Mouse (Mus musculus) embryonic facial prominence, embryonic 10.5 days (tissue): ENCODE results near the gene Fgfr2. TPM values are rescaled to one million over a fixed set of nuclear protein-coding genes. Genes with fewer than 3 reads are reported as not detected.

Experiments used
- DNase-seq: peaks from one replicate; pipeline ENCODE4 v3.0.0-alpha.2; 2017; ENCODE audit warnings: low spot score
- H3K27ac ChIP-seq: fragments of 300-500 bp; sonication (generic); replicated peaks from 2 replicates; pipeline ENCODE4 v1.5.1; 2016; ENCODE audit warnings: mild to moderate bottlenecking
- H3K27me3 ChIP-seq: fragments of 300-500 bp; sonication (generic); replicated peaks from 2 replicates; pipeline ENCODE4 v1.6.1; 2016; ENCODE audit warnings: low read depth, mild to moderate bottlenecking; ENCODE audit not compliant: poor library complexity, severe bottlenecking
- H3K36me3 ChIP-seq: fragments of 300-500 bp; sonication (generic); replicated peaks from 2 replicates; pipeline ENCODE4 v1.6.1; 2016; ENCODE audit warnings: mild to moderate bottlenecking, moderate library complexity
- H3K4me1 ChIP-seq: fragments of 300-500 bp; sonication (generic); 2 replicates; pipeline ENCODE4 v1.6.1; 2016
- H3K4me3 ChIP-seq: fragments of 300-500 bp; sonication (generic); 2 replicates; pipeline ENCODE4 v1.5.1; 2016; ENCODE audit warnings: mild to moderate bottlenecking, moderate library complexity
- H3K9me3 ChIP-seq: fragments of 300-500 bp; sonication (generic); 2 replicates; pipeline ENCODE4 v1.6.1; 2016; ENCODE audit warnings: mild to moderate bottlenecking
- WGBS: fragments of 180-500 bp; shearing (Covaris S2); methylation state at CpG from one replicate; pipeline ENCODE4 v1.1.7; 2016; 5-methylcytosine and 5-hydroxymethylcytosine counted together
- polyA plus RNA-seq: library from polyadenylated mRNA; unstranded; fragments of >200 nt; fragmentation: Nextera tagmentation; extraction: Ambion mirVana; gene quantifications from 2 replicates; pipeline ENCODE4 v1.2.1, GENCODE M21; 2016

Gene Fgfr2
- polyA plus RNA-seq, 1 experiment from 2014 or later, result 74.3 TPM

- no peak for DNase-seq
- H3K4me3 ChIP-seq, result peak overlapping the region; percentile 85
- peak overlapping the region; percentile 95; the same call in 1 of the 2 replicates for H3K27ac ChIP-seq
- no peaks in the 10 kb centered on the region for H3K36me3 ChIP-seq
- peaks cover 40% of the 10 kb centered on the region for H3K27me3 ChIP-seq
- 53% methylated on average over 4 of the region's 4 CpGs for WGBS
- peaks cover 36% of the 10 kb centered on the region for H3K4me1 ChIP-seq
- H3K9me3 ChIP-seq, result peaks cover 4% of the 10 kb centered on the region; the same call in 1 of the 2 replicates
Measured at GRCm38 (mm10) chr7:132576891-132577290, 546.3 kb downstream of the Fgfr2 start.

DNA sequence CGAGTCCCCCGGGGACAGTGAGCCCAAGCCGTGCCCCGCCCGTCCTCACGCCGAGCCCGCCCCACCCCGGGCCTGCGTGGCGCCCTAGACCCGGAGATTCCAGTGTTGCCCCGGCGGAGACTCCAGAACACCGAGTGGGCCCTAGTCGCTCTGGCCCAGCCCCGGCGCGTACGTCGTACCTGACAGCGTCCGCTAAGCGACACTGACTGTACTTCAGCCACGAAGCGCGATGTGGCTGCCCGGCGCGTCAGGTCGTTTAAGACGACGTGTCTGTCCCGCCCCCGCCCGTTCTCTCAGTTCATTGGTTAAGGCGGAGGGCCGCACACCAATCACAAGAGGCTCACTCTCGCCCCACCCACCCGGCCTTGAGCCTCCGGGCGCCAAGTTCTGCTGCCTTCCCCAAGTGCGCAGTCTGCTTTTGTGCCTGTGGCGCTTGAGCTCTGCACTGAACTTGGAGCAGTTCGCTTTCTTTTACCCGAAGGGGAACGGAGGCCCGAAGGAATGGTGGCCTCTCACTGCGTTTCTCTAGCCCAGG, 547.0 kb downstream of the Fgfr2 start, which contains the start of gene Oat:
Oat (minus strand) TSS at position 283 of the 535 bp plus-strand sequence.
- peak within 1 kb of the TSS; percentile 95 for H3K27ac ChIP-seq
- WGBS, result under 1% methylated on average over 49 of the region's 49 CpGs

DNA sequence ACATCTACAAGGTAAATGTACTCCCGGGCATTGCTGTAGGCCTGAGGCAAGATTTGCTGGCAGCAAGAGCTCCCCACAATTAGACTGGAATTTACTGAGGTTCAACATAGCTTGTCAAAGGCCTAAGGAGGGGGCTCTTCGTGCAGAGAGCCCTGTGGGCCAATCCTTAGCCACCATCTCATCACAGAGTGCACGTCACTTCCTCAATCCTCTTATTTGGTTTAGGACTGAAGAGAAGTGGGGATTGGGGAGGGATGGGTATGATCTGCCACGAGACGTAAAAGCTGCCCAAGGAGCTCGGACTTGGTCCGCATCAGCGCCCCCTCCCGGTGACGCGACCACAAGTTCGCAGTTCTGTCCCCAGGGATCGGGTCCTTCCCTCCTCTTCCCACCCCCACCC, 547.5 kb downstream of the Fgfr2 start:
- Histone ChIP-seq H3K27me3 (peaks cover 35% of the 10 kb centered on the region), H3K4me1 (peaks cover 40% of the 10 kb centered on the region), H3K36me3 (no peaks in the 10 kb centered on the region), H3K27ac (peak overlapping the region; percentile 95), H3K4me3 (peak overlapping the region; percentile 85), H3K9me3 (peaks cover 4% of the 10 kb centered on the region; the same call in 1 of the 2 replicates)
- DNase-seq, result peak; percentile 90
- WGBS, result under 1% methylated on average over 13 of the region's 13 CpGs

More for the DNA sequence above, 547.0 kb downstream of the Fgfr2 start, which contains the start of gene Oat:
- H3K36me3 ChIP-seq, result no peaks in the 10 kb centered on the region
- DNase-seq, result peak; percentile 97
- peaks cover 4% of the 10 kb centered on the region; the same call in 1 of the 2 replicates for H3K9me3 ChIP-seq
- H3K4me3 ChIP-seq, result peak within 1 kb of the TSS; percentile 85
- H3K27me3 ChIP-seq, result peaks cover 40% of the 10 kb centered on the region
- peaks cover 40% of the 10 kb centered on the region for H3K4me1 ChIP-seq

DNA sequence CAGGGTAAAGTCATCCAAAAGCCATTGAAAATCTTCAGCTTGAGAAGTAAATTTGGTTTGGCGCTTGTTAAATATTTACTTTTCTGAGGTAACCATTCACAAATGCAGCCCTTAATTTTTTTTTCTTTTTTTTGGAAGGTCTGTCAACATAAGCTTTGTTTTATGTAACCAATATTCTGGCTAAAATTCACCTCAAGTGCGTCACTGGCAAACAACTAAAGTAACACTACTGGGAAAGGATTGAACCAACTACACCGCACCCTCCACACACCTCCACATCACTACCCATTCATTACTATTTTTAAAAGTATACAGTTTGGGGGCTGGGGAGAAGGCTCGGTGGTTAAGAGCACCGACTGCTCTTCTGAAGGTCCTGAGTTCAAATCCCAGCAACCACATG, 548.5 kb downstream of the Fgfr2 start:
- Histone ChIP-seq H3K9me3 (peaks cover 4% of the 10 kb centered on the region; the same call in 1 of the 2 replicates), H3K36me3 (peaks cover 6% of the 10 kb centered on the region), H3K27ac (no peak overlapping the region), H3K4me3 (no peak overlapping the region), H3K27me3 (peaks cover 26% of the 10 kb centered on the region), H3K4me1 (peaks cover 40% of the 10 kb centered on the region)
- 91% methylated on average over 5 of the region's 5 CpGs for WGBS
- no peak for DNase-seq

DNA sequence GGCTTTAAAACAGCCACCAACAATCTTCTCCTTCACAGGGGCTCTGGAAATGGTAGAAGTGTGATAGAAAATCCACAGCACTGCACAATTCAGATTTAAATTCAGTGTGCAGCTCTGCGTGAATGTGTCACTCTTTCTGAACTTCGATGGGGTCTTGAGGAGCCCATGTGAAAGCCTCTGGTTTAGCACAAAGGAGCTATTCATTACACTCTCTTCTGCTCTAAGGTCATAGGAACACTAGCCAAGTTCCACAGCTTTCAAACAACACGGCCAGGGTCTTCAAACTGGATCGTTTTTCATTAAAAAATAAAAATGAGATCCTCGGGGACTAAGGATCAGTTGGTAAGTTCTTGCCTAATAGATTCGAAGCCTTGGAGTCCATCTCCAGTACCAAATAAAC, 549.9 kb downstream of the Fgfr2 start:
- WGBS, result 46% methylated on average over 6 of the region's 6 CpGs
- no peak overlapping the region for H3K27ac ChIP-seq
- no peak overlapping the region for H3K4me3 ChIP-seq
- peaks cover 21% of the 10 kb centered on the region for H3K36me3 ChIP-seq
- no peaks in the 10 kb centered on the region for H3K9me3 ChIP-seq
- no peak for DNase-seq
- H3K4me1 ChIP-seq, result peaks cover 40% of the 10 kb centered on the region
- peaks cover 15% of the 10 kb centered on the region for H3K27me3 ChIP-seq

DNA sequence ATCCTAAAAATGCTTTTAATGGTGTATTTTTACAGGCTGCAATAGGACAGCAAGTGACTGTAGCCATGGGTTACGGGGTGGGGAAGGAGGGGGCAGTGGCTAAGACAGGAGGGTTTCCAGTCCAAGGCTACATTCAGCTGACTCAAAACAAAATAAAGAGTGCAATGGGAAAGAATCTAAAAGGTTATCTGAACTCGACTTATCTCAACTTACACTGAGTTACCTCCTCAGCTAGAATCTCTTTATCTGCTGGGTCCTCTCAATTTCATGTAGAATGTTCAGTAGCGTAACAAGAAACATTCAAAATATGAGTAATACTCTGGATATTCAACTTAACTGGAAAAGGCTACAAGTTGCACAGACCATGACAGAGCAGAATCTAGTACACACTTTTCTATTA, 550.4 kb downstream of the Fgfr2 start:
- DNase-seq, result no peak
- no peaks in the 10 kb centered on the region for H3K9me3 ChIP-seq
- peaks cover 25% of the 10 kb centered on the region for H3K36me3 ChIP-seq
- H3K27ac ChIP-seq, result no peak overlapping the region
- H3K27me3 ChIP-seq, result peaks cover 10% of the 10 kb centered on the region
- no peak overlapping the region for H3K4me3 ChIP-seq
- WGBS, result 67% methylated on average over 3 of the region's 3 CpGs
- H3K4me1 ChIP-seq, result peaks cover 40% of the 10 kb centered on the region

- Histone ChIP-seq H3K27ac (no peak overlapping the region), H3K36me3 (peaks cover 36% of the 10 kb centered on the region), H3K4me3 (no peak overlapping the region), H3K27me3 (no peaks in the 10 kb centered on the region), H3K9me3 (no peaks in the 10 kb centered on the region), H3K4me1 (peaks cover 34% of the 10 kb centered on the region)
- 85% methylated on average over 8 of the region's 8 CpGs for WGBS
- no peak for DNase-seq
Measured at GRCm38 (mm10) chr7:132571481-132571880, 551.7 kb downstream of the Fgfr2 start.

- Histone ChIP-seq H3K27ac (no peak overlapping the region), H3K4me1 (peaks cover 26% of the 10 kb centered on the region), H3K9me3 (no peaks in the 10 kb centered on the region), H3K36me3 (peaks cover 44% of the 10 kb centered on the region), H3K27me3 (no peaks in the 10 kb centered on the region), H3K4me3 (no peak overlapping the region)
- 91% methylated on average over 5 of the region's 5 CpGs for WGBS
- no peak for DNase-seq
Measured at GRCm38 (mm10) chr7:132570071-132570470, 553.1 kb downstream of the Fgfr2 start.

- no peak overlapping the region for H3K27ac ChIP-seq
- peaks cover 22% of the 10 kb centered on the region for H3K4me1 ChIP-seq
- WGBS, result 95% methylated on average over 6 of the region's 6 CpGs
- H3K4me3 ChIP-seq, result no peak overlapping the region
- H3K9me3 ChIP-seq, result no peaks in the 10 kb centered on the region
- H3K36me3 ChIP-seq, result peaks cover 56% of the 10 kb centered on the region
- no peak for DNase-seq
- no peaks in the 10 kb centered on the region for H3K27me3 ChIP-seq
Measured at GRCm38 (mm10) chr7:132568817-132569216, 554.3 kb downstream of the Fgfr2 start.

- DNase-seq, result no peak
- H3K27me3 ChIP-seq, result no peaks in the 10 kb centered on the region
- H3K9me3 ChIP-seq, result no peaks in the 10 kb centered on the region
- H3K4me1 ChIP-seq, result no peaks in the 10 kb centered on the region
- WGBS, result 87% methylated on average over 1 of the region's 1 CpGs
- H3K36me3 ChIP-seq, result peaks cover 86% of the 10 kb centered on the region
- no peak overlapping the region for H3K4me3 ChIP-seq
- H3K27ac ChIP-seq, result no peak overlapping the region
Measured at GRCm38 (mm10) chr7:132565831-132566230, 557.3 kb downstream of the Fgfr2 start.

- Histone ChIP-seq H3K4me1 (peaks cover 9% of the 10 kb centered on the region), H3K36me3 (peaks cover 76% of the 10 kb centered on the region), H3K27me3 (no peaks in the 10 kb centered on the region), H3K27ac (no peak overlapping the region), H3K4me3 (no peak overlapping the region), H3K9me3 (no peaks in the 10 kb centered on the region)
- 74% methylated on average over 3 of the region's 3 CpGs for WGBS
- no peak for DNase-seq
Measured at GRCm38 (mm10) chr7:132559138-132559766, 563.9 kb downstream of the Fgfr2 start.

DNA sequence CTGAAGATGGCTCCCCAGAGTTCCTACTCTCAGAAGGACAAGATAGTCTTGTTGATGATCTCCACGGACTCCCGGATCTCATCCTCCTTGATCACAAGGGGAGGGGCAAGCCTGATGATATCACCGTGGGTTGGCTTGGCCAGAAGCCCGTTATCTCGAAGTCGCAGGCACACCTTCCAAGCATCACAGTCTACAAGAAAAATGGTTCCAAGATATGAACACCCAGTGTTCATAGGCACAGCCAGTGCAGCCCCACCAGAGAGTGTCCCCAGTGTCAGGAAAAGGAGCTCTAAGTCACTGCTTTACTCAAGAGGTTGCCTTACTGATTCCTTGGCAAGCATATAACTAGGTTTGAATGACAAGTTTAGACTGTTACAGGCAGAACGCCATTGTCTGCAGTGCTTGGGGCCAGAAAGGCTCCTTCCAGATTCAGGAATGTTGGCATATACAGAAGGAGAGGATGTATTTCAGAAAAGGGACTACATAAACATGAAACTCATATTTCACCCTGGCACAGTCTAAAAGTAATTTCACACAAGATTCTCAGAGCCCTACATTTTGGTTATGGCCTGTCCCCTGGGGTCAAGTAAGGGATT, 564.9 kb downstream of the Fgfr2 start:
- peaks cover 66% of the 10 kb centered on the region for H3K36me3 ChIP-seq
- 90% methylated on average over 7 of the region's 7 CpGs for WGBS

GRCm38 (mm10) chr7:132556575-132556974, 566.6 kb downstream of the Fgfr2 start:
- Histone ChIP-seq H3K9me3 (no peaks in the 10 kb centered on the region), H3K27me3 (no peaks in the 10 kb centered on the region), H3K4me3 (no peak overlapping the region), H3K27ac (no peak overlapping the region), H3K4me1 (peaks cover 9% of the 10 kb centered on the region), H3K36me3 (peaks cover 49% of the 10 kb centered on the region)
- DNase-seq, result no peak
- whole genome bisulfite sequencing, result 84% methylated on average over 5 of the region's 5 CpGs

More for the DNA sequence above, 564.9 kb downstream of the Fgfr2 start:
- Histone ChIP-seq H3K4me3 (no peak overlapping the region), H3K4me1 (peaks cover 9% of the 10 kb centered on the region), H3K9me3 (no peaks in the 10 kb centered on the region), H3K27me3 (no peaks in the 10 kb centered on the region), H3K27ac (no peak overlapping the region)
- no peak for DNase-seq
